Mouse (Mus musculus) thymus, postnatal 4 days (tissue): ENCODE results near the gene 4933424G06Rik.

Experiments used
- DNase-seq: peaks from one replicate; pipeline ENCODE4 v3.0.0; 2021

The 4933424G06Rik gene

DNA sequence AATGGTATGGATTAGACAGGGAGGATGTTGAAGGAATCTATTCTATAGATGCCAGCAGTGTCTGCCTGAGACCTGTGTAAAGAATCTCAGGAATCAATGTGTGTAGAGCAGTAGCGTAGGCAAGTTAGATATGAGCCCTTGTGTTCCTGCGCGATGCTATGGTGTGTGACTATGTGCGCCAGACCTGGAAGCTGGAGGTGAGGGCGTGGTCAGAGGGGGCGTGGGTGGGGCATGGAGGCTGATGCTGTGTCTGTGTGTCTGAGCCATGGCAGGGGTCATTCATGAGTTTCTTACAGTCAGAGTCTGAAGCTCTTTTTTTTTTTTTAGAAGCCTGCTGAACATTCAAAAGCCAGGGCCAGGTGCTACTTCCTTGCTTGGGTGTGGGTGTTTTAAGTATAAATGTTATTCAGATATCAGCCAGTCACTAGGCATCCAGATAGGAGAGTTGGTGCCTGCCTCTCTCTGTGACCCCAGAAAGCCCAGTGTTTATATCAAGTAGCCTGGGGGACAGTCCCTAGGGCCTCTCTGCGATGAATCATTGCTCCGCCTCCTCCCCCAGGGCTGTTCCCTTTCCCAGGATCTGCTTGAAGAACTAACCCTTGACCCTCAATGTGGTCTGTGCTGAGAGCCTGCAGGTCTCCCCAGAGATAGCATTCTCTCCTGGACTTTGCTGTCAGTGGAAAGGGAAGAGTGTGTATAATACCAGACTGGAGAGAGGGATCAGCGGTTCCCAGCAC lies 62.4 kb downstream of the 4933424G06Rik start:
- peak; percentile 21 for DNase-seq

DNA sequence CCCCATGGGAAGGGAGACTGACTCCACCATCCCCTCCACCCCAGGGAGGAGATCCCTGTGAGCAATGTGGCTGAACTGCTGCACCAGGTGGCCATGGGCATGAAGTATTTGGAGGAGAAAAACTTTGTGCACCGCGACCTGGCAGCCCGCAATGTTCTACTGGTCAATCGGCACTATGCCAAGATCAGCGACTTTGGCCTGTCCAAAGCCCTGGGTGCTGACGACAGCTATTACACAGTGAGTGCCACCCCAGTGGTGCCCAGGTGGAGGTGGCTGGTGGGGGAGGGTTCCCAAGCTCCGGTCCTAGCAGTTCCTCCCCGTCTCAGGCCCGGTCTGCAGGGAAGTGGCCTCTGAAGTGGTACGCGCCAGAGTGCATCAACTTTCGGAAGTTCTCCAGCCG lies 70.8 kb downstream of the 4933424G06Rik start:
- no peak for DNase-seq

DNA sequence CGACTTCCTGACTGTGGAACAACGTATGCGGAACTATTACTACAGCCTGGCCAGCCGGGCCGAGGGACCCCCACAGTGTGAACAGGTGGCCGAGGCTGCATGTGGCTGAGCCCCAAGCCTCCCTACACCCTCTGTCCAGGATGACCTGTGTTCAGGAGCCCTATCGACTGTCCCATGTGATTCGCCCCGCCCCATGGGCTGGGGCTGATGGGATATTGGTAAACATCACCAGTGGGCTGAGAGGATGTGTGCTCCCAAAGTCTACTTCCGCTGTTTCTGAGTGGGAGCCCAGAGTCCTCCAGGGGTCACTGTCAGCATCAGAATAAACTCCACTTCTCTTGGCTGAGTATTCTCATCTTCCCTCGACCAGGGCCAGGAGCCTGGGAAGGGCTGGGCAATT lies 72.5 kb downstream of the 4933424G06Rik start:
- no peak for DNase-seq

DNA sequence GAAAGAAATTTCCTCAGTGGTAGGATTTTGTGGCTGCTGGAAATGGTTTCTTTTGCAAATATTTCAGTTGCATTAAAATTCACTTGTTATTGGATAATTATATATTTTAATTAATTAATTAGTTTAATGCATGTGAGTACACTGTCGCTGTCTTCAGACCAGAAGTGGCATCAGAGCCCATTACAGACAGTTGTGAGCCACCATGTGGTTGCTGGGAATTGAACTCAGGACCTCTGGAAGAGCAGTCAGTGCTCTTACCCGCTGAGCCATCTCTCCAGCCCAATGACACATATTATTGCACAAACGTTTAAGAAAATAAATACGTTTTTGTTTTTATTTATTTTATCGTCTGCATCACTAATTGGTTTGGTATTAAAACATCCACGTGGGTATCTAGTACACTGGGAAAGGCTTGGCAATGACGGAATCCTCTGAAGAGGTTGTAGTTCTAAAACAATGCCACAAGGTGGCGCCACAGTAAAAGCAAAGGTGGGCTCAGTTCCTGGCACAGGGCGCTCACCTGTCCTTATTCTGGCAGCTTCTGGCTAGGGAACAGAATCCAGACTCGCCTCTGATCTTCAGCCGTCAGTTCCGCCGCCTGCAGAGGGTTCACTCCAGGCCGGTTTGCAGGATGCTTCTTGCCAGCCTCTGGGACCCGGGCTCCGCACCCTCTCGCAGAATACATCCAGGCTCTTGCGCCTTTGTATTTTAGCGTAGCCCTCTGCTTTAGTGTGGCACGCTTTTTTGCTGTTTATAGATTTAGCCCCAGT lies 74.6 kb downstream of the 4933424G06Rik start:
- DNase-seq, result peak; percentile 87

DNA sequence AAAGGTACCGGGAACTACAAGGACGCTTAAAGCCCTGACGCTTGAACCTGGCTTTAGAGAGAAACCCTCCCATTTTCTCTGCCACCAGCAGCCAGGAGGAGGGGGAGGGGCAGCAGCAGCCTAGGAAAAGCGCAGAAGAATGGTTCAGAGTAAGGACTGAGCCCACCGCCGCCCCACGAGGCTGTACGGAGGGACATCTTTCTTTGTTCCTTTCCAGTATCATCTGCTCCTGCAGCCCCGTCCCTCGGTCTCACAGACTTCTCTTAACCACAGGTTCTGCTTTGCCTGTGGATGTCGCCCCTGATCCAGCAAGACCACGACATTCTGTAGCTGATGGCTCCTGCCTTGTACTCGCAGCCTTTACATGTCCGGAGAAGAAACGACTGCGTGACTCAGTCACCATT lies 75.3 kb downstream of the 4933424G06Rik start:
- DNase-seq, result peak; percentile 56

DNA sequence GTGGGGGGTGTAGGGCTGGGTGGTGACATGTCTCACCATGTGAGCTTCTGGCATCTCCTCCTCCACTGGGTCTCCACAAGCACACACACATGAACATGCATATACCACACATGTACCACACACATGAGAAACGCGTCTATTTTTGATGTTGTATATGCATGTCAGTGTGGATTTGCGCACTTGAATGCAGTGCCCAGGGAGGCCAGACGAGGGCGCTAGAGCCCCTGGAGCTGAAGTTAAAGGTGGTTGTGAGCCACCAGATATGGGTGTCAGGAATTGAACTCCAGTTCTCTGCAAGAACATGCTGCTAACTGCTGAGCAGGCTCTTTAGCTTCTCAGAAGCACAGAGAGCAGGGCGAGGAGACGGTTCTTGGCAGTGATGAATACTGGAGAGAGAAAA lies 76.4 kb downstream of the 4933424G06Rik start:
- peak; percentile 61 for DNase-seq

DNA sequence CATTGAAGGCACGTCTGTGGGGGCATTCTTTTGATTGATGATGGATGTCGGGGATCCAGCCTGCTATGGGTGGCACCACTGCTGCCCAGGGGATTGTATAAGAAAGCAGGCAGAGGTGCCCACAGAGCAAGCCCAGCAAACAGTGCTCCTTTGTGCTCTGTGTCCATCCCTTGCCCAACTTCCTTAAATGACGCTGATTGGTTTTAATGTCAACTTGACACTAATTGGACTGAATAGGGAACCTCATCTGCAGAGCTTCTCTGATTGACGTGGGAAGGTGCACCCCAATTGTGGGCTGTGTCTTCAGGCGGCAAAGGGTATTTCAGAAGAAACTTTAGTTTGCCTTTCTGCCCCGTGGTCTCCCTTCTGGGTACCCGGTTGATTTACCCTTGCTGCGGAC lies 79.5 kb downstream of the 4933424G06Rik start:
- DNase-seq, result no peak

DNA sequence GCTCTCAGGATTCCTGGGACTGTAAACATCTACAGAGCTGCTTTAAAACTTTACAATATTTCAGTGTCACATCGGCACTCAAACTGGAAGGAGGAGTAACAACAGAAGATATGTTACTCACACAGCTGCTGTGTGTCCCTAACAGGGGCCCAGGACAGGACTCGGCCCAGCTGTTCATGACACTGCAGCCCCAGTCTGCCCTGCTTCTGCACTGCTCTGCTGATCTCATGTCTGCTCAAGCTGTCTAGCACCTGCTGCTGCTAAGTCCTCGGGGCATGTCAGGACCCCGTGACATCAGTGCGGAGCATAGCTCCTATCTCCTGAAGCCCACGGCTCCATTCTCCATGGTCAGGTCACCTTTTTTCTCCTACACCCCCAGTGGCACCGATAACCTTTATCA lies 86.8 kb downstream of the 4933424G06Rik start:
- DNase-seq, result no peak

DNA sequence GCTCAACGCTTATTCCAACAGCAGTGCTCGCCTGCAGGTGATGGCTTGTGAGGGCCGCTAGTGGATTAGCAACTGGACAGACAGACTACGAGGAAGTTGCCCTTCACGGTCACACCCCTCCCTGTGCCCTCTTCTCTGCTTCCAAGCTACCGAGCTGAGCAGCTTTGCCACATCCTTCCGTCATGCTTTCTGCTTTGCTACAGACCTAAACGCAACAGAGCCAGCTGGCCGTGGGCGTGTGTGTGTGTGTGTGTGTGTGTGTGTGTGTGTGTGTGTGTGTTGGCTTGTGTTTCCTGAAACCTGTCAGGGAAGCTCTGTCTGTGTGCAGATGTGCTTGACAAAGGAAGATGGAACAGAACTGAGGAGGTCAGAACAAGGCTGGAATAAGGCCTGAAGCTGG lies 87.5 kb downstream of the 4933424G06Rik start:
- peak; percentile 58 for DNase-seq

DNA sequence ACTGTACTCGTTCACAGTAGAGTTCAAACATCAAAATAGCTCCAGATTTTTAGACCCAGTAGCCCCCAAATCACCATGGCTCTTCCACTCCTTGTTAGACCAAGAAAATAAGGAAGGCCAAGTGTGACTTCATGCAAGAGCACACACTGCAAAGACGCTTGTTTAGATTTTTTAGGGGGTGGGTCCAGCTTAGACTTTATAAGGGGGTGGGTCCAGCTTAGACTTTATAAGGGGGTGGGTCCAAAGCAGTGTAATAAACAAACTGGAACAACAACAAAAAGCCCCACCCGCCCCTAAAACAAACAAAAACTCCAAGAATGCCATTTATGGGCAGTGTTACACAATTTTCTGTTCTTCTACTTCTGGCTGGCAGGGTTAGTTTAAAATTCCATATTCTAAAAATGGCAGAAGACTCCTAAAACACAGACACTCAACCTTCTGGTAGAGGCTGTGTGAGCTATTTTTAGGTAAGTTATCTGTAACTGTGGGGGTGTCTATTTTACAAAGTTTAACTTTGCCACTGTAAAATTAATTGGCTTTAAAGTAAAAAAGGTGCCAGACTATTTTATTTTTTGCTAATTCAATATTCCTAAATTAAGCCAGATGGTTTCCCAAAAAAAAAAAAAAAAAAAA lies 90.5 kb downstream of the 4933424G06Rik start:
- no peak for DNase-seq

DNA sequence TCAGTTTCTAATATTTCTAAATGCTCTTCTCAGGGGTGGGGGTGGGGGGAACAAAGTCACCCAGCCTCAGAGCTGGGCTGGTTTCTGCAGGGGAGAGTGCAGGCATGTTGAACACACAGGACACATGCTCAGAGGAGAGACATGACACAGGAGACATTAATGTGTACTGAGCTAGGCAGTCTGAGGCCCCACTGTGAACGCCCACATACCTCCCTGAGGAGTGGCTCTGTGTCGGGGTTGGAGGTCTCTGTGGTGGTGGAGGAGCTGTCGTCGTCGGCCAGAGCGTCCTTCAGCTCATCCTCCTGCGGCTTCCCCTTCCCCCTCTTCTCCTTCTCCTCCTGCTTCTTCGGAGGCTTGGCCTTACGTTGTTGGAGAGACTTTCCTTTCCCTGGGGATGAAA lies 94.3 kb downstream of the 4933424G06Rik start:
- no peak for DNase-seq

DNA sequence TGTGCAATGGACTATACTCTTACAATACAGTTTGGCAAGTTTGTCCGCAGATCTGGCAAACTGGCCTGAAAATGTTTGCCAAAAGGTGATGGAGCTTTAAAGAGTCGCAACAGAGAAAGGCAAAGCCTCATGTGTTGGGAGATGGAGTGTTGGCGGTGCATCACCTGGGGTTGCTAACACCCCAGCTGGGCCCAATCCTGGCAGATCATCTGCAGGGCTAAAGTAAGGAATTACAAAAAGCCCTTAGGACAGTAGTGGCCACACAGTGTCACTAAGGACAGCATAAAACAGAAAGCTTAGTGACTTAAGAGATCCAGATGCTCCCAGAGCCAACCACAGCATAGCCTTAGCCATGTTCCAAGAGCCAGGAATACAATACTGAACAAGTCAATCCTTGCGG lies 94.9 kb downstream of the 4933424G06Rik start:
- DNase-seq, result no peak

DNA sequence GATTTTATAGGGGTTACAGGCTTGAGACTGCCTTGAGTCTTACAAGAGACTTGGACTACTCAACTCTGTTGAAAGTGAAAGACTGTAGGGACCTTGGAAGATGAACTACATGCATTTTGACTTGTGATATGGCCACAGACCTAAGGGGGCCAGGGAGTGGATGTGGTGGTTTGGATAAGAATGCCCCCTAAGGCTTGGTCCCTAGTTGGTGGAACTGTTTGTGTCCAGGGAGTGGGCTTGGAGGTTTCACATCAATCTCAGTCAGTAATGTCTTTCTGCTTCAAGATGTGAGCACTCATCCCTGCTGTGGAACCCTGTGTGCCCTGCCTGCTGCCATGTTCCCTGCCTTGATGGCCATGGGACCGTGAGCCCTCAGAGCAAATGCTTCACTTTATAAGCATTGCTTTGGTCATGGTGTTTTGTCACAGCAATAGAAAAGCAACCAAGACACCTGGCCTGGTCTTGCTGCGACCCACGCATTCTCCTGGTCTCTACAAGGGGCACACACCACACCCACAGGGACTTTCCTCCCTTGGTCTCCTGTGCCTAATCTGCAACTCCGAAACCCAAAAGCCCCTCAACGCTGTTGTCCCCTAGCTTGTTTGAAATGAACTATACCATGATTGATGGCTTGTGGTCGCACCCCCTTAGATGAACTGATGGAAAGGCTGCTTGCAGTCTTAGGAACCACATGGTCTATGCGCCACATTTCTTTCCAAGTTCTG lies 96.4 kb downstream of the 4933424G06Rik start:
- no peak for DNase-seq

DNA sequence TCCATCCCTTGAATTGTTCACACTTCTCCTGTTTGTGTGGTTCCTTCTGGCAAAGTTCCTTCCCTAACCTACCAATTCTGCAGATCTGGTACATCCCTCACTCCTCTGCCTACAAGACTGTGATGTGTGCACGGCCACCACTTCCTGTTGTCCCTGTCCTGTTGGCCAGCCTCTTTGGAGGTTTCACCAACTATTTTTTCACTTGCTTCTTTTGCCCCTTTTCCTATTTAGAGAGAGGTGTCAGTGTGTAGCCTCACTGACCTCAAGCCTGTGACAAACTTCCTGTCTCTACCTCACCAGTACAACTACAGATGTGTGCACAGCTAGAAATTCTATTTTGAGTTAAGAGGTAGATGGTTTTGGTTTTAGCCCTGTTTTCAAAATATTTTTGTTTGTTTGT lies 97.1 kb downstream of the 4933424G06Rik start:
- DNase-seq, result no peak
